11 mouse cellular contexts compared by ENCODE assay signal in the genomic region with DNA sequence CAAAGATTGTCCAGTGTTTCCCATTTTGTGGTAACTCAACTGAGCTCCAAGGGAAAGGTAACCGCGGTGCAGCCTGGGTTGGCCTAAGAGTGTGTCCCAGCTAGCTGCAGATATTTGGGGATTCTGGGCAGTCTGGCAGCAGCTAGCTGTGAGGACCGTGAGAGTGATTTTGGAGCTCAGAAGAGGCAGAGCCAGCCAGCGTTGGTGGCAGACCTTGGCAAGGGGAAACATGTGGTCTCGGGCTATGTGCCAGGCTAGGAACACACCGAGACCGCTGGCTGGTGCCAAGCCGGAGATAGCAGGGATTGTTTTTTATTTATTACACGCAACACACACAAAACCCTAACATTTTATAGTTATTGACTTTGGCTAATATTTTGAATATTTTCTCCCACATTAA. TPM values are rescaled to one million over a fixed set of nuclear protein-coding genes. Genes with fewer than 3 reads are reported as not detected.
A peak's percentile ranks its signal among the peaks of the same experiment; 100 is the strongest.
DNase-seq lines count a peak whose midpoint lies in the region; ATAC-seq lines count a peak whose summit lies in the region.
"Had no signal": no experiment of that assay in that cellular context is flagged by ENCODE, and none has a peak within 500 bp of the region (broad histone marks: within the 10 kb centered on the region; RNA-seq: fewer than 3 reads in every experiment).

No protein-coding gene starts in this region.

- DNase-seq in kidney, postnatal 10 days: peak; percentile 4
- DNase-seq in kidney, adult 9 months: no peak
- DNase-seq in adrenal gland, postnatal 10 days: peak; percentile 9
- peak; percentile 4 for DNase-seq in adrenal gland, postnatal 14 days
- DNase-seq in cerebellum, adult 9-10 months: peak; percentile 48
- DNase-seq in left cerebral cortex, adult 8-10 months (ENCODE audit: low spot score in 2 of 2): no peak
- DNase-seq: gastrocnemius, adult 2 months; heart, postnatal 36 days had no signal

- no peak for ATAC-seq in erythroblast, adult 5-6 weeks (replicated peaks; ENCODE audit: low FRiP score, poor library complexity, severe bottlenecking)
- ATAC-seq: Patski had no signal

RNA-seq across cellular contexts. Expression of gene Pcsk2, which starts 45.1 kb away (rescaled TPM):
- total RNA-seq in adrenal gland, postnatal 10 days (2021): 1 to 10 TPM; 3.6 to 4.0 TPM
- total RNA-seq in adrenal gland, postnatal 14 days (2021): 5.8 and 6.2 TPM in 2 replicates
- total RNA-seq in erythroblast, adult 5-6 weeks (2015; ENCODE audit: low replicate concordance): not detected in 2 replicates
- not detected in 2 replicates for total RNA-seq in erythroblast, adult 5-6 weeks (2017; ENCODE audit: low replicate concordance)
- 100 to 1,000 TPM; 266 to 303 (median 278) TPM for total RNA-seq in left cerebral cortex, adult 8-10 months (2022)
- total RNA-seq: CH12.LX; gastrocnemius, adult 2 months; heart, postnatal 36 days had no signal

Comparison
In these comparisons a context has a peak if more than half of its experiments do, and no peak if none do; other contexts are left out.
1. DNase-seq: peak in kidney, postnatal 10 days (single experiment), adrenal gland, postnatal 10 days (single experiment), adrenal gland, postnatal 14 days (single experiment) and cerebellum, adult 9-10 months (single experiment); none in kidney, adult 9 months (single experiment) and left cerebral cortex, adult 8-10 months (0 of 2).
2. RNA of gene Pcsk2, which starts 45.1 kb away (total RNA-seq): 266 to 303 TPM in left cerebral cortex, adult 8-10 months; 5.8 to 6.2 TPM in adrenal gland, postnatal 14 days, 3.6 to 4.0 TPM in adrenal gland, postnatal 10 days and not detected in erythroblast, adult 5-6 weeks; every median in the first group is over 10 times any median in the second.